Mouse (Mus musculus): ENCODE measurements around the gene Tmem199. TPM values are rescaled to one million over a fixed set of nuclear protein-coding genes. Genes with fewer than 3 reads are reported as not detected.

Tmem199 gene
- polyA plus RNA-seq (2012; rRNA removed; ENCODE audit: low replicate concordance): 19.0 and 20.4 TPM in 2 replicates

GRCm38 (mm10) chr11:78512025-78512957 is at the start of gene Tmem199, which contains the start of gene Poldip2:
Gene Tmem199, minus strand, starts transcription at chr11:78512172.
Gene Poldip2, plus strand, starts transcription at chr11:78512193.

GRCm38 (mm10) chr11:78550168-78551058 is 38.4 kb upstream of the Tmem199 start, which contains the start of gene Tmem97:
Gene Tmem97, minus strand, starts transcription at chr11:78550777.

GRCm38 (mm10) chr11:78536080-78536689 is 24.2 kb upstream of the Tmem199 start, which contains the start of the genes Tnfaip1 and Ift20:
Gene Tnfaip1, minus strand, starts transcription at chr11:78536332.
Gene Ift20, plus strand, starts transcription at chr11:78536361.

GRCm38 (mm10) chr11:78502909-78503650 is 8.9 kb downstream of the Tmem199 start, which contains the start of gene Sebox:
Gene Sebox, plus strand, starts transcription at chr11:78503447.

GRCm38 (mm10) chr11:78499004-78499403 is 13.0 kb downstream of the Tmem199 start, which contains the start of gene Vtn:
Gene Vtn, plus strand, starts transcription at chr11:78499091.

GRCm38 (mm10) chr11:78497544-78498522 is 14.1 kb downstream of the Tmem199 start, which contains the start of gene Sarm1:
Gene Sarm1, minus strand, starts transcription at chr11:78497754.

GRCm38 (mm10) chr11:78465568-78466180 is 46.3 kb downstream of the Tmem199 start, which contains the start of gene Slc46a1:
Gene Slc46a1, plus strand, starts transcription at chr11:78465697.

Other genes with a start within 250 kb of the Tmem199 start
- 0.23 and 0.24 TPM in 2 replicates for gene BC030499, start 221.3 kb downstream of the Tmem199 start, polyA plus RNA-seq (2012; rRNA removed; ENCODE audit: low replicate concordance)
- gene Spag5, start 210.6 kb downstream of the Tmem199 start, polyA plus RNA-seq (2012; rRNA removed; ENCODE audit: low replicate concordance): 1.3 and 5.4 TPM in 2 replicates
- 0.95 and 4.4 TPM in 2 replicates for gene Aldoc, start 189.2 kb downstream of the Tmem199 start, polyA plus RNA-seq (2012; rRNA removed; ENCODE audit: low replicate concordance)
- 96.3 and 108 TPM in 2 replicates for gene Pigs, start 183.8 kb downstream of the Tmem199 start, polyA plus RNA-seq (2012; rRNA removed; ENCODE audit: low replicate concordance)
- gene Unc119, start 168.7 kb downstream of the Tmem199 start, polyA plus RNA-seq (2012; rRNA removed; ENCODE audit: low replicate concordance): 136 and 376 TPM in 2 replicates
- gene Foxn1, start 125.6 kb downstream of the Tmem199 start, polyA plus RNA-seq (2012; rRNA removed; ENCODE audit: low replicate concordance): not detected in 2 replicates
- gene Slc13a2, start 90.0 kb downstream of the Tmem199 start, polyA plus RNA-seq (2012; rRNA removed; ENCODE audit: low replicate concordance): 0.27 and 0.40 TPM in 2 replicates
- 42.4 and 43.1 TPM in 2 replicates for gene Slc46a1, start 46.5 kb downstream of the Tmem199 start, polyA plus RNA-seq (2012; rRNA removed; ENCODE audit: low replicate concordance)
- 1.1 and 2.4 TPM in 2 replicates for gene Sarm1, start 14.4 kb downstream of the Tmem199 start, polyA plus RNA-seq (2012; rRNA removed; ENCODE audit: low replicate concordance)
- gene Vtn, start 13.1 kb downstream of the Tmem199 start, polyA plus RNA-seq (2012; rRNA removed; ENCODE audit: low replicate concordance): 20.3 and 32.7 TPM in 2 replicates
- not detected in 2 replicates for gene Sebox, start 8.7 kb downstream of the Tmem199 start, polyA plus RNA-seq (2012; rRNA removed; ENCODE audit: low replicate concordance)
- gene Poldip2, start within 50 bp of the Tmem199 start, polyA plus RNA-seq (2012; rRNA removed; ENCODE audit: low replicate concordance): 114 and 118 TPM in 2 replicates
- 55.4 and 59.5 TPM in 2 replicates for gene Tnfaip1, start 24.2 kb upstream of the Tmem199 start, polyA plus RNA-seq (2012; rRNA removed; ENCODE audit: low replicate concordance)
- gene Ift20, start 24.2 kb upstream of the Tmem199 start, polyA plus RNA-seq (2012; rRNA removed; ENCODE audit: low replicate concordance): 59.1 and 83.4 TPM in 2 replicates
- gene Tmem97, start 38.6 kb upstream of the Tmem199 start, polyA plus RNA-seq (2012; rRNA removed; ENCODE audit: low replicate concordance): 19.6 and 23.3 TPM in 2 replicates
- 14.8 and 15.9 TPM in 2 replicates for gene Nlk, start 185.2 kb upstream of the Tmem199 start, polyA plus RNA-seq (2012; rRNA removed; ENCODE audit: low replicate concordance)
- 40.4 and 68.6 TPM in 2 replicates for gene Ccnq, start 239.6 kb upstream of the Tmem199 start, polyA plus RNA-seq (2012; rRNA removed; ENCODE audit: low replicate concordance)